Mouse (Mus musculus) kidney, adult 8-10 months (tissue): ENCODE results near the gene 2010111I01Rik.
"Not testable (repeated sequence)": the region's sequence is repeated elsewhere in the genome, so short reads cannot be mapped to it uniquely, and the experiment has no call there.

Experiments
- DNase-seq, 2 experiments: peaks; one replicate each; pipeline ENCODE4 v3.0.0; 2022

The 2010111I01Rik gene

DNA sequence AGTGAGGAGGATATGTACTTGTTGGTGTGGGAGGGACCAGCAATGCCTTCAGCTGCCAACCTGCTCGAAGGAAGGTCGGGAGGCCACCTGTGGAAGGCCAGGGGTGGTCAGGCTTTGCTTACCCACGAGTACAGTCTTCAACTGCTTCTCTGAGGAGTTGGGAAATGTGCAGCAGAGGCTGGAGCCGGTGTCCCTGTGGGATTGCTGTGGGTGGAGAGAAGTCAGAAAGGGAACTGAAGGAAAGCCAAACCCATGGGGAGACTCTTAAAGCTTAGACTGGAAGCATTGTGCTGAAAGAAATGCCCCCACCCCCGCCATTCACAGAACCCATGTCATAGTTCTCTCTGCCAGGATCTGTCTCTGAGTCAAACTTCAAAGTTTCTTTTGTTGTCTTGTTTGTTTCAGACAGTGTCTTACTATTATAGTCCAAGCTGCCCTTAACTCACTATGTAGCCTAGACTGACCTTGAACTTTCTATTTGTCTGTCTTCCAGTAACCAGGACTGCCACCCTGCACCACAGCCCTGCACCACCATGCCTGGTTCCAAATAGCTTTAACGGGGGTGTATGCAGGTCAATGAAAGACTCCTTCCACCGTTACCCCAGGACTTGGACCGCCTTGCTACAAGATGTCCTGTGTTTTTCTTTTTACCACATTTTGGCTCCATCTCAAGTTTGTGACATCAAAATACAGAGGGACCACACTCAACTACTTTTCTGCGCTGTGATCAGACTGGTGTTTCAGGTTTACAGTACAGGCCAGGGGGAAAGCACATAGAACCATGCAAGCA is 358.8 kb downstream of the 2010111I01Rik start:
- no peak for DNase-seq

DNA sequence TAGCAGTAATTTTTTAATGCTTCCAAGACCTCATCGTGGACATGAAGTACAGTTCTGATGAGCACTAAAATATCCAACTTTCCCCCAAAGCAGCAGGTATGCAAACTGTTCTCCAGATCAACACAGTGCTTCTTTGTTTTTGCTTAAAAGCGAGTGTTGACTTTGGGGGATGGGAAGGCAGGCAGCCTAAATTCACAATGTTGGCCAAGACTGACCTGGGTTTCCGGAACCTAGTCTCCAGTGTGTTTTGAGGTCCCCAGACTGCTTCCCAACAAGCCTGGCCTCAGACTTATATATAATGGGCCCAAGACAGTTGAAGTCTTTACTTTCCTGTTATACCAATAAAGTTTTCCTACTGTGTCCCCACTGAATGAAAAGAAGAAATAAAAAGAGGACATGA is 359.6 kb downstream of the 2010111I01Rik start:
- no peak for DNase-seq

DNA sequence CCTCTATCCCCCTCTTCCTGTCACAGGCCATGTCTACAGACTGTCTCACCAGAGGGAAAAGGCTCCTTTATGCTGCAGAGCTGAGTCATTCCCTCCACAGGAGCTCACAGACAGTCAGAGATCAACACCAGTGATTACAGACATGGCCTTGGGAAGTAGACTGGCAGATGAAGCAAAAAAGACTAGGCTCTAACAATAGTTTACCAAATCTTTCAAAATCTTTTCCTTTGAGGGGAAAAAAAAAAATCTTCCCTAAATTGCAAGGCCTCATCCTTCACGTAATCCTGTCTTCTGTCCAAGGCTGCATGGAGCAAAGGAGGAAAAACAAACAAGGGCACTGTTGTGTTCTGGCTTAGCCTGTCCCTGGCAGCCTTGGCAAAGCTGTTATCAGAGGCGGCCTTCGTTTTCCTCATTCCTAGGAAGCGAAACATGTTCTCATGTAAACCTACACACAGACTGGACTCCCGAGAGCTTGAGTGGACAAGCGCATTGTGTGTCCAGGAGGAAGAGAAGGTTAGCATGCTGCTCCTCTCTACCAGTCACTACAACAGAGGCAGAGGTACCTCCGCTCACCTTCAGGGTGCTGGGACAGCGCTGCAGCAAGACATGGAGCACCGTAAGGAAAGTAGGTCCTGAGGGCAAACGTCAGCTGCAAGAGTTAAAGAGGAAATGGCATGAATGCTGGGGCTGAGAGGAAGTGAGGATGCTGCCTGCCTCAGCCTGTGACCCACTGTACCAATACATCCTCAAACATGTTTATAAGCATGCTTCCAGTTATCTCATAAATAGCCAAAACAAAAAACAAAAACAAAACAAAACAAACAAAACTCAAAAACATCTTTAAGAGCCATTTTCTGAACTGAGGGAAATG is 360.5 kb downstream of the 2010111I01Rik start:
- no peak for DNase-seq

GRCm38 (mm10) chr13:63326015-63326414 is 361.3 kb downstream of the 2010111I01Rik start:
- DNase-seq: no peak

- no peak for DNase-seq
Measured at GRCm38 (mm10) chr13:63330236-63330860, 365.7 kb downstream of the 2010111I01Rik start.

DNA sequence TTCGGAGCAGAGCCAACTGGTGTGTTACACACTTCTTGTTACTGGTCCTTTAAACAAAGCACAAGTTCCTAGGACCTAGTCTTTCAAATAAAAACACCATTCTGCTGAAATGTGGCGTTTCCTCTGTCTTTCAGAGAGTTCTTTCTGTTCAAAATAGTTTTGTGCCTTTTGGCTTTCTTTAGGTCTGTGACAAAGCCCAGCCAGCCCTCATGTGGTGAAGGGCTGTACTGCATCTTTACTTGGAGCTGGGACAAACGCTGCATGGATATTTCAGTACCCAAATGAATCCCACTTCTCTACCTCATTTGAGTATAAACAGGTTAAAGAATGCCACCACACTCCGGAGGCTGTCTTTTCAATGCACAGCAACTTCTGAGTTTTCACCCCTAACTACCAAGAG is 366.7 kb downstream of the 2010111I01Rik start:
- DNase-seq: peak in 1 of 2 experiments; percentile 80

DNA sequence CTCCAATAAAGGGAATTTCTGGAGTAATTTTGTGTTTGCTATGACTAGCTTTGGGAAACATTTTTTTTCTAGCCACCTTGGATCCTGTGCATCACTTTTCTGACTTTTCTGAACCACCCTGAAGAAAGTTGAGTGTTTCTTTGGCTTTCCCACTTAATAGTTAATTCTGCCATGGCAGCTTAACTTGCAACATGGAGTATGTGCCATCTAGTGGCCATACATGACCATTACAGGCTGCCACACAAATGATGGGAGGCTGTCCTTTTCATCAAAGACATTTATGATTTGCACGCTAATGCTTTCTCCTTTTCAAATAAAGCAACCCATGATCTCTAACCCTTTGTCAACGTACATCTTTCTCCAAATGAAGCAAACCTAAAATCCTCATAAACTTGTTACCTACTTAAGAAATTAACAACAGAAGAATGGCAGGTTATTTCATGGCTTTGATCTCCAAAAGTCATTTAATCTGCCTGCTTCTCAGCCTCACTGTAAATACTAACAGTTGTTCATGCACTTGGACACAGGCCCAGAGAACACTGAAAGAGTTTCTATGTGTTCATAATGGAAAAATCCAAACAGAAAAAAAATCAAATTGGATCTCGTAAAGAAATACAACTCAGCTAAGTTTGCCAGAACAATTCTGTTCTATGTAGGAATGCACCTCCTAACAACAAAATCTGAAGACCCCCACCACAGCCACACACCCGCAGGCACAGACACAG is 368.0 kb downstream of the 2010111I01Rik start:
- DNase-seq: peak in 1 of 2 experiments; percentile 69

GRCm38 (mm10) chr13:63335421-63336134 is 370.9 kb downstream of the 2010111I01Rik start:
- peak in 1 of 2 experiments; percentile 38 for DNase-seq

GRCm38 (mm10) chr13:63336335-63336734 is 371.6 kb downstream of the 2010111I01Rik start:
- DNase-seq: no peak

DNA sequence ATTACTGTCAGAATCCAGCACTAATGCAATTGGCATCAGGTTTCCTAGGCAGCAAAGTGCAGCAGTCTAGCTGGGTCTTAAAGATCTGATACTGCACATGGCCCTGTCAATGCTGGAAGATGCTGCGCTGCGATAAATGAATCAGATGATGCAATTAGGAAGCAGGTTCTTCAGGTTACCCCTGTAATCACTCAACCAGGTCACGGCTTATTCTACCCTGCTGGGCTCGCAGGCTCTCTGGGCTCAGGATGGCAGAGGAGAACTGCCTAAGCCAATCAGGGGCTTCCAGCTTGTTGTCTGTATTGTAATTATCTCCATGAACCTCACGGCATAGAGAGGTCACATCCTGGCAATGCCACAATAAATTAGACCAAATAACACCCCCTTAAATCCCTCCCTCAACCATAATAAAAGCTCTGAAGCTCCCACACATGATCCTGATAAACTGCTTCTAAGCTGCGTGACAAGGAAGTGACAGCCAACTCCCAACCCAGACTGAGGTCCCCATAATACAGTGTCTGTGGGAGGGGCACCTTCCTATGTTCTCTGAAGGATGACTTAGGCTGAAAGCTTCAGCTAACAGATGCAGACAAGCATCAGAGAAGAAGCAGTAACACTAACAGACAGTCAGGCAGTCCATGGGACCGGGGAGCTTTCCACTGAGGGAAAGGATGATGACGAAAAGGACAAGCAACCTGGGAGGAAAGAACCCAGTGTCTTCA is 372.7 kb downstream of the 2010111I01Rik start:
- no peak for DNase-seq

DNA sequence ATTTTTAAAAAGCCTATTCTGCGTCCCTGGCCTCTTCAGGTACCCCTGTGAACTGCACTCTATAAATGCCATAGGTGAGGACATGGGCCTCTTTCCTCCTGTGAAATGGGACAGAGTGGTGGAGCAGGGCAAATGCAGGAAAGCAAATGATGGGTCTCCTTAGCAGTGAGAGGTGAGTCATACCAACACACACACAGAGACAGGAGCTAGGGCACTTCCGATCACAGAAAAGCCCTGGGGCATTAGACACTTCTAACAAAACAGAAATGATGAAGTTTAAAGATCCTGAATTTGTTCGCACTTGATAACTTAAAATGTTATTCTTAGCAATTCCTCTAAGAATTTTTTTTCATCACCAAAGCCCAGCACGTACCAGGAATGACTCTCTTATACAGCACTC is 375.3 kb downstream of the 2010111I01Rik start:
- no peak for DNase-seq

DNA sequence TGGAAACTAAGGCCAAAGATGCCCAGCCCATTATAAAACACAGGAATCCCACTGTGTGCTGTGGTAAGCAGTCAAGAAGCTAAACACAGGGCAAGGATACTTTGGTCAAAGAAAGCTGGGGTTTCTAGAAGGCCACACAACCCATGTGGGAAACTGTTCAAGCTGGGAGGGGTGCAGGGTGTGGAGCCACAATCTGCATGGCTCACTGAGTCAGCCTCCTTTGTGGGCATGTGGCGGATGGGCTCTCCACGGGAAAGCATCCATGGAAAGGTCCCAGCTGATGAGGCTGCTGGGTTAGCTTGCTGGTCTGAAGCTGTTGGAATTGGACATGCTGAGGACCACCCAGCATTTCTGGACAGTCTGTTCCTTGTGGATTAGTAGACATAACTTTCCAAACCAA is 378.1 kb downstream of the 2010111I01Rik start:
- DNase-seq: no peak

- no peak for DNase-seq
Measured at GRCm38 (mm10) chr13:63344481-63344880, 379.8 kb downstream of the 2010111I01Rik start.

DNA sequence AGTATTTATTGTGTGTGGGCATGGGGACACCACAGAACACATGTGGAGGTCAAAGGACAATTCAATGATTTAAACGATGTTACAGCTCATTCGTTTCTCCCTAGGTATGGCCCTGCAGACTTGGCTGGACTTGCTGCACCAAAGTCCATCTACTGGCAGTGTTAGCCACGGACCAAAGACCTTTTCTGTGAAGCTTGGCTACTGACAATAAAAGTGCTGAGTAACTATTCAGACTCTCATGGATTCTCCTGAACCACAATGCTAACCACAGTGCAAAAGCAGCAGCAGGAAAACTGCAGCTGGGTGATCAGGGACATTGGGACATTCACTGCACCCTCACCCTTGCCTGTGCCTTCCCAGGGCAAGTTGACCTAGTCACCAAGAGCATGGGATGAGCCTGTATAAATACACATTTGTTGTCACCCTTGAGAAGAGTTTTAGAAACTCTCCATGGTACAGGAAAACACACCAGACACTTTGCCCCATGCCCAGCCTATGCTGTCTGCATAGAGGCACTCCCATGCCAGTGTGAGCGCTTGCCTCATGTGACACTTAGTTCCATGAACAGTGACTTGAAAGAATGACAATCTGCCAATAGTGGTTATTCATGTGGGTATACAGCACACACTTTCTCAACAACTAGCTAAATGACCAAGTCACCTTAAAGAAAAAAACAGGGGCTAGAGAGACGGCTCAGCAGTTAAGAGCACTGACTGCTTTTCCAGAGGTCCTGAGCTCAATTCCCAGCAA is 381.0 kb downstream of the 2010111I01Rik start:
- peak; percentile 67 to 79 for DNase-seq

DNA sequence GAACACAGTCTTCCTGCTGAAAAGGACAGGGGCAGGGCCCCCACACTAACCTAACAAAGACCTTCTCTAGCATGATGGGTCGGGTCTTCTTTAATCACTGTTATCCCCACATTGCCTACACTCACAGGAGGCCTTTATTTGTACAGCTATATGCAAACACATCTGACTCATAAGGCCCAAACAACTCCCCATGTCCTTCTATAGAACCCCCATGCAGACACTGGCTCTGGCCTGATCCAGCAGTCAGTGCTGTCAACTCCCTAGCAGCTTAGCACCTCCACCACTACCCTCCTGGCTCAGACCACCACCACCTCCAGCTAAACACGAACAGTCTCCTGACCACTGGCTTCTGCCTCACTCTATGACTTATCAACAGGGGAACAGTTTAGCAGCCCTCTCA is 382.9 kb downstream of the 2010111I01Rik start:
- DNase-seq: no peak

- no peak for DNase-seq
Measured at GRCm38 (mm10) chr13:63350076-63350475, 385.4 kb downstream of the 2010111I01Rik start.

DNA sequence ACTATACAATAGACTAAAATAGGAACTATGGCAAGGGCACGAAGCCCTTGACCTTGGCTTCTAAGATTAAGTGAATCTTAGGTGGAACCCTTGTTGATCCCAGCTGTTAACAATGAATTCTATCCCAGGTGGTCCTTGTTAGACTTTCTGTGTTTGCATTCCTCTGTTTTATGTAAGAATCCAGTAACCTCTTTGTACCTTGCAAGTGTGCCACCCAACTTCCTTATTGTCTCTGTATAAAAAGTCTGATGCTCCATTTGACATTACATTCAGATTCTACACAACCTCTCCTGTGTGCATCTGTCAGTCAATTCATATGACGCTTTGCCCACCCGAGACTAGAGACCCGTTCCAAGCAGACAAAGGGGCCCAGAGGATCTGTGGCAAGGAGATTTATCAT is 388.6 kb downstream of the 2010111I01Rik start:
- not testable (repeated sequence) for DNase-seq

DNA sequence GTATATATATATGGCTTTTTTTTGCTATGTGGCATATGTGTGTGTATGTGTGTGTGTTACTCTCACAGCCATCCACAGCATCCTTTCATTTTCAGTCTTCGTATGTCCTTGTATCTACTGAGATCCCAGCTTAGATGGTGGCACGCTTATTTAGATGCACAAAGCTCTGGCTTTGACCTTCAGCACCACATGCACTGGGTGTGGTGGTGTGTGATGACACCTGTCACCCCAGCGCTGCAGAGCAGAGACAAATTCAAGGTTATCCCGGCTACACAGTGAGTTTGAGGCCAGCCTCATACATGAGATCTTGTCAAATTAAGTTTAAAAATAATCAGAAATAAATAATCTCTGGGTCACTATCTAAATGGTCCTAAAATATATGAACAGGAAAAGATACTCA is 391.4 kb downstream of the 2010111I01Rik start:
- DNase-seq: no peak

DNA sequence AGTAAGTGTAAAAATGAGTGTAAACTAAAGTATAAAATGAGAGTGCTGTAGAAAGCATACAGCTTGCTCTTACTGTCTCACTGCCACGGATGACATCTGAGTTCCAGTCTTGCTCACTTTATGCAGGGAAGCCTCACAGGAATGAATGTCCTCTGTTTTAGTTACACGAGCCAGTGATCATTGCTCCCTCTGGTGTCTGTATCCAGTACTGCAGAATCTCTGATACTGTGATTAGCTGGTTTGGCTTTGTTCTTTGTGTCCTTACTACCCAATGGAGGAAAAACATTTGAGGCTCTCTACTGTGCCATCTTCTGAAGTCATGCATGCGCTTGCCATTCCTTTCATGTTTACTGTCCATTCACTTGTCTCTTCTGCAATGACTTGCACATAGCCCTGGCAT is 391.9 kb downstream of the 2010111I01Rik start:
- DNase-seq: peak; percentile 47 to 78

- DNase-seq: no peak
Measured at GRCm38 (mm10) chr13:63359393-63359792, 394.7 kb downstream of the 2010111I01Rik start.
